Mouse (Mus musculus) heart, adult 11 months (tissue): ENCODE results near the gene Phactr1.

Experiments used
- DNase-seq: peaks from one replicate; pipeline ENCODE4 v3.0.0; 2022

Phactr1 gene

GRCm38 (mm10) chr13:42680391-42680994, at the start of gene Phactr1:
Gene Phactr1, plus strand, starts transcription at chr13:42680623.
- no peak for DNase-seq

- DNase-seq = no peak
Observed at GRCm38 (mm10) chr13:42634908-42635307, 45.5 kb upstream of the Phactr1 start.

- DNase-seq = peak; percentile 30
Observed at GRCm38 (mm10) chr13:42650228-42650627, 30.2 kb upstream of the Phactr1 start.

- DNase-seq = peak; percentile 89
Observed at GRCm38 (mm10) chr13:42656643-42657315, 23.6 kb upstream of the Phactr1 start.

- DNase-seq = peak; percentile 49
Observed at GRCm38 (mm10) chr13:42671651-42672290, 8.7 kb upstream of the Phactr1 start.

- DNase-seq = no peak
Observed at GRCm38 (mm10) chr13:42681299-42681698, 876 bp downstream of the Phactr1 start.

- no peak for DNase-seq
Observed at GRCm38 (mm10) chr13:42684181-42684580, 3.8 kb downstream of the Phactr1 start.

- DNase-seq = no peak
Observed at GRCm38 (mm10) chr13:42692233-42692632, 11.8 kb downstream of the Phactr1 start.

GRCm38 (mm10) chr13:42696641-42697040, 16.2 kb downstream of the Phactr1 start:
- DNase-seq = peak; percentile 40

- DNase-seq = peak; percentile 83
Observed at GRCm38 (mm10) chr13:42709148-42709547, 28.7 kb downstream of the Phactr1 start.

- DNase-seq = peak; percentile 83
Observed at GRCm38 (mm10) chr13:42709611-42710331, 29.3 kb downstream of the Phactr1 start.

- DNase-seq = peak; percentile 40
Observed at GRCm38 (mm10) chr13:42711510-42711909, 31.1 kb downstream of the Phactr1 start.

- DNase-seq = no peak
Observed at GRCm38 (mm10) chr13:42719401-42719800, 39.0 kb downstream of the Phactr1 start.

GRCm38 (mm10) chr13:42720135-42720534, 39.7 kb downstream of the Phactr1 start:
- DNase-seq = no peak

- no peak for DNase-seq
Observed at GRCm38 (mm10) chr13:42720648-42721047, 40.2 kb downstream of the Phactr1 start.

GRCm38 (mm10) chr13:42724011-42724410, 43.6 kb downstream of the Phactr1 start:
- DNase-seq = no peak

- no peak for DNase-seq
Observed at GRCm38 (mm10) chr13:42725709-42726231, 45.3 kb downstream of the Phactr1 start.

GRCm38 (mm10) chr13:42737486-42737885, 57.1 kb downstream of the Phactr1 start:
- DNase-seq = no peak

GRCm38 (mm10) chr13:42738152-42738551, 57.7 kb downstream of the Phactr1 start:
- no peak for DNase-seq

- no peak for DNase-seq
Observed at GRCm38 (mm10) chr13:42742226-42742625, 61.8 kb downstream of the Phactr1 start.

GRCm38 (mm10) chr13:42744467-42744866, 64.0 kb downstream of the Phactr1 start:
- DNase-seq = no peak

GRCm38 (mm10) chr13:42757654-42758400, 77.4 kb downstream of the Phactr1 start:
- no peak for DNase-seq
